23 mouse cellular contexts compared by ENCODE assay signal in genomic region chr4:55409025-55409424, GRCm38 (mm10). TPM values are rescaled to one million over a fixed set of nuclear protein-coding genes. Genes with fewer than 3 reads are reported as not detected.
DNase-seq lines count a peak whose midpoint lies in the region; ATAC-seq and TF ChIP-seq lines count a peak whose summit lies in the region.
"Had no signal": no experiment of that assay in that cellular context is flagged by ENCODE, and none has a peak within 500 bp of the region (broad histone marks: within the 10 kb centered on the region; RNA-seq: fewer than 3 reads in every experiment).

No protein-coding gene starts in this region.

- no peak for TF ChIP-seq POLR2A in liver, adult 2 months (IDR thresholded peaks at IDR 0.05; ENCODE audit: extremely low read depth, insufficient read depth, low read length)

- H3K4me3 ChIP-seq in liver, embryonic 11.5 days (ENCODE audit: low read depth, low read length): no peak overlapping the region
- no peak overlapping the region for H3K4me3 ChIP-seq in E14TG2a.4 (replicated peaks; ENCODE audit: low read length)
- H3K4me3 ChIP-seq in liver, adult 2 months (ENCODE audit: insufficient read depth, low read depth, low read length): no peak overlapping the region
- H3K4me3 ChIP-seq: embryonic facial prominence, embryonic 12.5 days; erythroblast, embryonic 14.5 days; forebrain, embryonic 13.5 days; limb, embryonic 12.5 days had no signal

- no peaks in the 10 kb centered on the region for H3K36me3 ChIP-seq in liver, embryonic 11.5 days (ENCODE audit: control insufficient read depth, insufficient read depth, low read length)
- no peaks in the 10 kb centered on the region for H3K36me3 ChIP-seq in E14TG2a.4 (ENCODE audit: insufficient read depth, low read length)
- no peaks in the 10 kb centered on the region for H3K36me3 ChIP-seq in liver, adult 2 months (ENCODE audit: control insufficient read depth, insufficient read depth, low read length)
- H3K36me3 ChIP-seq: embryonic facial prominence, embryonic 12.5 days; limb, embryonic 12.5 days had no signal

- no peak for ATAC-seq in liver, embryonic 11.5 days (replicated peaks; ENCODE audit: low FRiP score)
- ATAC-seq: forebrain, embryonic 13.5 days; inflammation-experienced regulatory T-cells, adult 6 months had no signal

- no peak overlapping the region for H3K4me2 ChIP-seq in liver, embryonic 11.5 days
- H3K4me2 ChIP-seq: embryonic facial prominence, embryonic 12.5 days; forebrain, embryonic 13.5 days; heart, embryonic 11.5 days; limb, embryonic 12.5 days had no signal

- no peaks in the 10 kb centered on the region for H3K27me3 ChIP-seq in liver, embryonic 11.5 days (replicated peaks; ENCODE audit: control insufficient read depth, insufficient read depth, low read length)
- H3K27me3 ChIP-seq in E14TG2a.4 (ENCODE audit: insufficient read depth, low read length): no peaks in the 10 kb centered on the region
- no peaks in the 10 kb centered on the region; the same call in 1 of the 2 replicates for H3K27me3 ChIP-seq in liver, adult 2 months (ENCODE audit: control insufficient read depth, insufficient read depth, low read length)
- H3K27me3 ChIP-seq: embryonic facial prominence, embryonic 12.5 days; forebrain, embryonic 13.5 days; limb, embryonic 12.5 days had no signal

- H3K27ac ChIP-seq in liver, embryonic 11.5 days (ENCODE audit: low read depth, low read length): no peak overlapping the region
- no peak overlapping the region for H3K27ac ChIP-seq in liver, adult 2 months (replicated peaks; ENCODE audit: insufficient read depth, low read depth, low read length)
- H3K27ac ChIP-seq: embryonic facial prominence, embryonic 12.5 days; forebrain, embryonic 13.5 days; limb, embryonic 12.5 days had no signal

- H3K9ac ChIP-seq in liver, embryonic 11.5 days (ENCODE audit: low read depth, low read length): no peak overlapping the region
- H3K9ac ChIP-seq in liver, adult 2 months (ENCODE audit: low read depth, low read length): no peak overlapping the region
- H3K9ac ChIP-seq: embryonic facial prominence, embryonic 12.5 days; forebrain, embryonic 13.5 days; limb, embryonic 12.5 days had no signal

- no peaks in the 10 kb centered on the region for H3K79me2 ChIP-seq in liver, adult 2 months (ENCODE audit: control insufficient read depth, insufficient read depth, low read length)

- 92% methylated on average over 16 of the region's 16 CpGs for WGBS in liver, embryonic 11.5 days
- WGBS in liver, adult 2 months: 97% methylated on average over 16 of the region's 16 CpGs

- TF ChIP-seq CTCF in E14TG2a.4 (conservative IDR thresholded peaks at IDR 0.05; ENCODE audit: low read length): peak; percentile 23
- TF ChIP-seq CTCF in liver, adult 2 months (IDR thresholded peaks at IDR 0.05; ENCODE audit: low read depth, low read length): peak; percentile 25; the same call in 1 of the 2 replicates

- H3K4me1 ChIP-seq in liver, embryonic 11.5 days (replicated peaks; ENCODE audit: control insufficient read depth, insufficient read depth, low read length): no peaks in the 10 kb centered on the region
- H3K4me1 ChIP-seq in E14TG2a.4 (replicated peaks; ENCODE audit: low read depth, low read length): peaks cover 9% of the 10 kb centered on the region
- H3K4me1 ChIP-seq in liver, adult 2 months (ENCODE audit: control insufficient read depth, insufficient read depth, low read length): no peaks in the 10 kb centered on the region
- H3K4me1 ChIP-seq: embryonic facial prominence, embryonic 12.5 days; forebrain, embryonic 13.5 days; limb, embryonic 12.5 days had no signal

- H3K9me3 ChIP-seq in liver, embryonic 11.5 days (ENCODE audit: control insufficient read depth, low read length): no peaks in the 10 kb centered on the region
- peaks cover 7% of the 10 kb centered on the region; the same call in 1 of the 2 replicates for H3K9me3 ChIP-seq in E14TG2a.4 (ENCODE audit: low read length)
- H3K9me3 ChIP-seq: embryonic facial prominence, embryonic 12.5 days; forebrain, embryonic 13.5 days; limb, embryonic 12.5 days had no signal

- peak; percentile 14 for DNase-seq in liver
- no peak for DNase-seq in liver, embryonic 11.5 days (ENCODE audit: low spot score)
- no peak for DNase-seq in liver, adult 2 months (ENCODE audit: extremely low read depth, low read depth, low spot score)
- DNase-seq in testis, postnatal 10 days (ENCODE audit: low spot score): peak; percentile 45
- no peak for DNase-seq in frontal cortex, postnatal 14 days (ENCODE audit: low spot score in 2 of 2)
- DNase-seq in spleen, postnatal 14 days (ENCODE audit: low spot score in 2 of 2): no peak
- DNase-seq in Muller cell, postnatal 12 days (ENCODE audit: inconsistent ontology term): no peak
- DNase-seq: adrenal gland, adult 2 months; cerebellum, adult 9-11 months; heart, postnatal 10 days; kidney, adult 9 months; kidney, postnatal 25 days; layer of hippocampus, adult 9-11 months; lung, adult 2 months; lung, postnatal 4 days; right cerebral cortex, postnatal 25 days had no signal

RNA-seq across cellular contexts. Expression of gene Rad23b, which starts 59.2 kb away (rescaled TPM):
- polyA plus RNA-seq in liver, embryonic 11.5 days (2014; fragmentation: Nextera tagmentation; extraction: Ambion mirVana): 61.9 and 67.9 TPM in 2 replicates
- 99.7 and 101 TPM in 2 replicates for total RNA-seq in liver, adult 2 months (2014; rRNA removed)
- polyA plus RNA-seq in liver, adult 2 months (2012; rRNA removed): 250 and 257 TPM in 2 replicates

Comparison
In these comparisons a context has a peak if more than half of its experiments do, and no peak if none do; other contexts are left out.
1. DNase-seq: peak in liver (single experiment) and testis, postnatal 10 days (single experiment); none in liver, embryonic 11.5 days (single experiment), liver, adult 2 months (single experiment), frontal cortex, postnatal 14 days (0 of 2), spleen, postnatal 14 days (0 of 2) and Muller cell, postnatal 12 days (single experiment).